Mouse (Mus musculus): ENCODE results near the gene Gm364. TPM values are rescaled to one million over a fixed set of nuclear protein-coding genes. Genes with fewer than 3 reads are reported as not detected.

Gm364 gene
- polyA plus RNA-seq, 1 experiment from 2014 or later, result not detected

DNA sequence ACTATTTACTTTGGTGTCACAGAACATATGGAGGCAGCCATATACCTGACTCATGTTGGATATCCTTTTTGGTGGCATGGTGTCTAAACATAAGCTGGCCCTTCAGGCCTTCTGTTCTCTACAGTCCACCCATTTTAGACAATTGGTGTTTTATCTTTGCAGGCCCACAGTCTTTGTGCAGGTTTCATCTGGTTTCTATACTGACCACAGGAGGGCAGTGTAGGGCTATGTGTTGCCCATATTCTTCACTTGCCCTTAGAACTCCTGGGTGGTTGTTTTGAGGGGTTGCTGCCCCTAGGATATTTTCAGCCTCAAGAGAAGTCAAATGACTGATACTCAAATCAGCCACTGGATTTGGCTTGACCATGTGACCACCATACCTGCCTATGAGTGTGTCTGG, 5.3 kb upstream of the Gm364 start:
- no peaks in the 10 kb centered on the region for H3K4me1 ChIP-seq (replicated peaks; ENCODE audit: control insufficient read depth, insufficient read depth, low read length)
- H3K4me2 ChIP-seq (replicated peaks; ENCODE audit: low read depth), result no peak overlapping the region
- H3K27me3 ChIP-seq (replicated peaks; ENCODE audit: control insufficient read depth, insufficient read depth, low read length), result no peaks in the 10 kb centered on the region
- no peaks in the 10 kb centered on the region for H3K9me3 ChIP-seq (ENCODE audit: control insufficient read depth)
- H3K4me3 ChIP-seq (ENCODE audit: low read depth, low read length), result no peak overlapping the region
- no peak overlapping the region for H3K9ac ChIP-seq (ENCODE audit: low read depth, low read length)
- no peaks in the 10 kb centered on the region for H3K36me3 ChIP-seq (ENCODE audit: control insufficient read depth, insufficient read depth)
- no peak overlapping the region for H3K27ac ChIP-seq (ENCODE audit: low read depth, low read length)
- TF ChIP-seq CTCF (IDR thresholded peaks at IDR 0.05; ENCODE audit: low read depth), result peak; percentile 59
- ATAC-seq, result no peak

DNA sequence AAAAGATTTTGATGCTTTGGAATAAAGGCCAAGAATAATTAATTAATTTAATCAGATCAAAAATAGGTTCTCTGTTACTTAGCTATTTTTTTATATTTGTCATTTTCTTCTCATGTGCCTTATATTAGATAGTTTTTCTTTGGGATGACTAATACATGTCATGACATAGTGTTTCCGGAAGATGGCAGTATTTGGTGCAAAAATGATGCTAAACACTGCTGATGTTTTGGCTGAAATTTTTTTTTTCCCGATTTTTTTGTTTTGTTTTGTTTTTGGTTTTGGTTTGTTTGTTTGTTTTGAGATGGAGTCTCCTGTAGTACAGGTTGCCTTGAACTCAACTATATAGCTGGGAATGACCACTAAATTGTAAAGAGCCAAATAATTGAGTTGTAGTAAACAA, 22.7 kb downstream of the Gm364 start:
- no peak for ATAC-seq
- H3K4me3 ChIP-seq (ENCODE audit: low read depth, low read length), result no peak overlapping the region
- no peaks in the 10 kb centered on the region for H3K9me3 ChIP-seq (ENCODE audit: control insufficient read depth)
- H3K27ac ChIP-seq (ENCODE audit: low read depth, low read length), result no peak overlapping the region
- WGBS, result 10% methylated on average over 2 of the region's 2 CpGs
- H3K9ac ChIP-seq (ENCODE audit: low read depth, low read length), result no peak overlapping the region
- H3K27me3 ChIP-seq (replicated peaks; ENCODE audit: control insufficient read depth, insufficient read depth, low read length), result no peaks in the 10 kb centered on the region
- no peak overlapping the region for H3K4me2 ChIP-seq (replicated peaks; ENCODE audit: low read depth)
- peak; percentile 60 for TF ChIP-seq CTCF (IDR thresholded peaks at IDR 0.05; ENCODE audit: low read depth)
- no peaks in the 10 kb centered on the region for H3K4me1 ChIP-seq (replicated peaks; ENCODE audit: control insufficient read depth, insufficient read depth, low read length)
- no peaks in the 10 kb centered on the region for H3K36me3 ChIP-seq (ENCODE audit: control insufficient read depth, insufficient read depth)

DNA sequence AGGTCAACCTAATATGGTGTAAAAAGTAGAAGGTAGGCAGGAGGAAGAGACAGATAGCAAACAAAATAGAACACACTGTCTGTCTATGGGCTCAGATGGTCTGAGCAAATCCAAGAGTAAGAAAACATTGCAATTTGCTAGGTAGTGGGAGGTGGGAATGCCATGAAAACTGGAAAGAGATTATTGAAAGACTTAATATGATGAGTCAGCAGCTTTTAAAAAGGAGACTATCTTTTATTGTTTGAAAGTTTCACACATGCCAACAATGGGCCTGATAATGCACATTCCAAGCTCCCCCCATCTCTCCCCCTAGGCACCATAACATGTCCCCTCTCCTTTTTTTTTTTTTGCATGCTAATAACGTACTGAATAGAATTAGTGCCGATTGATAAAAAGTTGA, 24.9 kb downstream of the Gm364 start:
- Histone ChIP-seq H3K9me3 (ENCODE audit: control insufficient read depth) (no peaks in the 10 kb centered on the region), H3K36me3 (ENCODE audit: control insufficient read depth, insufficient read depth) (no peaks in the 10 kb centered on the region), H3K27ac (ENCODE audit: low read depth, low read length) (no peak overlapping the region), H3K27me3 (replicated peaks; ENCODE audit: control insufficient read depth, insufficient read depth, low read length) (no peaks in the 10 kb centered on the region), H3K4me3 (ENCODE audit: low read depth, low read length) (no peak overlapping the region), H3K9ac (ENCODE audit: low read depth, low read length) (no peak overlapping the region), H3K4me1 (replicated peaks; ENCODE audit: control insufficient read depth, insufficient read depth, low read length) (no peaks in the 10 kb centered on the region), H3K4me2 (replicated peaks; ENCODE audit: low read depth) (no peak overlapping the region)
- 79% methylated on average over 2 of the region's 2 CpGs for WGBS
- no peak for ATAC-seq
- no peak for TF ChIP-seq CTCF (IDR thresholded peaks at IDR 0.05; ENCODE audit: low read depth)

DNA sequence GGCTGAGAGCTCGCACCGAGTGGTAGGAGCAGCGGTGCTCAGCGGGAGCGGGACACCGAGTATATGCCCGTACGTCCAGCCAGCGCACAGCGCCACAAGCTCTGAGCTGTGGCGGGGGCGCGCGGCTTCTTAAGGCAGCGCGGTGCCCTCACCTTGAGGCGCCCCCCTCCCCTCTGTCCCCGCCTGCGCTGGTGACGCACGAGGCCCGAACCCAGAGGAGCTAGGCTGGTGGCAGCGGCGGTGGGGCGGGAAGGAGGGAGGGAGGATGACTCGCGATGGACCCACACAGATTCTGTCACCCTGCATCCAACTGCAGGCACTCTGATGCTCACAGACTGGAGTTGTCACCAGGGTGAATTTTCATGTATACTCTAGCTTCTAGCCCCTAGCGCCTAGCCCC, 94.7 kb downstream of the Gm364 start, which contains the start of gene Gpr101:
TSS of gene Gpr101 (minus strand) at position 124 of the 400 bp plus-strand sequence.
- no peak within 1 kb of the TSS for H3K4me3 ChIP-seq (ENCODE audit: low read depth, low read length)
- no peak within 1 kb of the TSS for H3K27ac ChIP-seq (ENCODE audit: low read depth, low read length)
- no peak within 1 kb of the TSS for H3K9ac ChIP-seq (ENCODE audit: low read depth, low read length)
- 0 out of 2 replicates have a peak, but pooled peaks cover 6% of the 10 kb centered on the region for H3K27me3 ChIP-seq (replicated peaks; ENCODE audit: control insufficient read depth, insufficient read depth, low read length)
- H3K4me1 ChIP-seq (replicated peaks; ENCODE audit: control insufficient read depth, insufficient read depth, low read length), result no peaks in the 10 kb centered on the region
- H3K36me3 ChIP-seq (ENCODE audit: control insufficient read depth, insufficient read depth), result no peaks in the 10 kb centered on the region
- no peak for ATAC-seq
- no peak within 1 kb of the TSS for H3K4me2 ChIP-seq (replicated peaks; ENCODE audit: low read depth)
- H3K9me3 ChIP-seq (ENCODE audit: control insufficient read depth), result no peaks in the 10 kb centered on the region
- TF ChIP-seq CTCF (IDR thresholded peaks at IDR 0.05; ENCODE audit: low read depth), result no peak
- WGBS, result 16% methylated on average over 26 of the region's 28 CpGs

DNA sequence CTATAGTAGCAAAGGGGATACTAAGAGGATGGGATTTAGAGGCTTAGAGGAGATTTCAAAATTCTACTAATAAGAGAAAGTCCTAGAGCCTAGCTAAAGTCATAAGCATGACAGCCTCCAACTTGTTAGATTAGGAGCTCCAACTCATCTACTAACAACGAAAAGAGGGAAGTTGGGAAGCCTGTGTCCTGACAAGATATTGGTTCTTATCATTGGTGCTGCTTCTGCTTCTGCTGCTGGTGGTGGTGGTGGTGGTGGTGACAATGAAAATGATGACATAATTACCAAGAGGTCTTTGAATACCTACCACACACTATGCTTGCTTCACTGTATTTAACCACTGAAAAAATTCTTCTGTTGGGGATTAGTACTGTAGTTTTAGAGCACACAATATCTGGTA, 97.3 kb downstream of the Gm364 start:
- H3K9me3 ChIP-seq (ENCODE audit: control insufficient read depth), result no peaks in the 10 kb centered on the region
- no peaks in the 10 kb centered on the region for H3K36me3 ChIP-seq (ENCODE audit: control insufficient read depth, insufficient read depth)
- WGBS, result 67% methylated on average over 1 of the region's 1 CpGs
- 0 out of 2 replicates have a peak, but pooled peaks cover 6% of the 10 kb centered on the region for H3K27me3 ChIP-seq (replicated peaks; ENCODE audit: control insufficient read depth, insufficient read depth, low read length)
- TF ChIP-seq CTCF (IDR thresholded peaks at IDR 0.05; ENCODE audit: low read depth), result no peak
- H3K27ac ChIP-seq (ENCODE audit: low read depth, low read length), result no peak overlapping the region
- H3K9ac ChIP-seq (ENCODE audit: low read depth, low read length), result no peak overlapping the region
- no peaks in the 10 kb centered on the region for H3K4me1 ChIP-seq (replicated peaks; ENCODE audit: control insufficient read depth, insufficient read depth, low read length)
- no peak for ATAC-seq
- H3K4me2 ChIP-seq (replicated peaks; ENCODE audit: low read depth), result no peak overlapping the region
- no peak overlapping the region for H3K4me3 ChIP-seq (ENCODE audit: low read depth, low read length)

DNA sequence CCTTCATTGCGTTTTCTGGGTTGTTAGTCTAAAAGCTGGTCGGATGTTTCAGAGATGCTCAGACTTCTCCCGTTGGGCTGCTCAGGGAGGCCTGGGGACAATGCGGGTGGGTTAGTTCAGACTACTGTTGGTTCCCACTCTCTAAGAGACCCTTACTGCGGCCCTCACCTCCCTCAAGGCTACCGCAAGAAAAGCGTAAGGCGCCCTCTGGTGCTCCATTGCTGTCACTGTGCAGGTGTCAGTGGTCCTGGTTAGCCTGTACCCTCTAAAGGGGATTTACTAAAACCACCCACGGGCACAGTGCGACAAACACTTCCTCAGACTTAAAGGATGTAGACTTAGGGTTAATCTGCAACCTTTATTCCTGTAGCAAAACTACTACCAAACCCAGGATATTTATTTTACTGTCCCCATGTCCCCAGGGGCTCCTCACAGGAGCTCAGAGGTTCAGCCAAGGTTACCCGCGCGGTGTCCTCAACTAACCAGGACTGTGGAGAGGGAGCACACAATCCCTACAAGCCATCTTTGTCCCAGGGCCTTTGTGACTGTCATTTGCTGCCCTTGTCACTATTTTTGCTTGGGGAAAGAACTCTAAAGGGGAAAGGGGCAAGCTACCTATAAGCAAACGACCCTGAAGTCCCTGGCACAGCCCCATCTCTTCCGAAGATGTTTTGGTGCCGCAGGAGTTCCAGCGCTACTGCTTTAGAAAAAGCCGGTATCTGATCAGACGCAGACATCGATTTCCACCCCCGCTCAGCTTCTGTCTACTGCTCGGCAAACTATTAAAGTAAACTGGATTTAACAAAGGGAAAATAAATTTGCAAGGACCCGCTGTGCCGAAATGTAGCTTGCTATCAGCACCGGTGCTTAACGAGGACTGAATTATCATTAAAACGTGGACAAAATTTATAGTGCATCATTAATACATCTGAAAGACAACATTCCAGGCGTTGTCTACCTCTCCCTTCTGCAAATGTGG, 112.5 kb downstream of the Gm364 start:
- ATAC-seq, result no peak
- Histone ChIP-seq H3K9ac (ENCODE audit: low read depth, low read length) (no peak overlapping the region), H3K27ac (ENCODE audit: low read depth, low read length) (no peak overlapping the region), H3K27me3 (replicated peaks; ENCODE audit: control insufficient read depth, insufficient read depth, low read length) (no peaks in the 10 kb centered on the region), H3K36me3 (ENCODE audit: control insufficient read depth, insufficient read depth) (no peaks in the 10 kb centered on the region), H3K4me1 (replicated peaks; ENCODE audit: control insufficient read depth, insufficient read depth, low read length) (no peaks in the 10 kb centered on the region), H3K4me3 (ENCODE audit: low read depth, low read length) (no peak overlapping the region), H3K4me2 (replicated peaks; ENCODE audit: low read depth) (no peak overlapping the region), H3K9me3 (ENCODE audit: control insufficient read depth) (no peaks in the 10 kb centered on the region)
- 42% methylated on average over 28 of the region's 28 CpGs for WGBS
- TF ChIP-seq CTCF (IDR thresholded peaks at IDR 0.05; ENCODE audit: low read depth), result no peak

Other genes starting within 250 kb of the Gm364 start
- gene Cd40lg, start 197.0 kb upstream of the Gm364 start, polyA plus RNA-seq (2015; fragmentation: Nextera tagmentation; extraction: Ambion mirVana), result not detected in 2 replicates
- gene Arhgef6, start 70.4 kb upstream of the Gm364 start, polyA plus RNA-seq (2015; fragmentation: Nextera tagmentation; extraction: Ambion mirVana), result 2.7 and 3.2 TPM in 2 replicates
- gene Rbmx, start 16.1 kb upstream of the Gm364 start, polyA plus RNA-seq (2015; fragmentation: Nextera tagmentation; extraction: Ambion mirVana), result 32.2 and 33.2 TPM in 2 replicates
- gene Gpr101, start 94.6 kb downstream of the Gm364 start, polyA plus RNA-seq (2015; fragmentation: Nextera tagmentation; extraction: Ambion mirVana), result not detected in 2 replicates

Measured in intestine, postnatal 0 days (tissue).